Mouse (Mus musculus): Measurements from ENCODE around the gene Tmem258. TPM values are rescaled to one million over a fixed set of nuclear protein-coding genes. Genes with fewer than 3 reads are reported as not detected.

The Tmem258 gene
- total and polyA plus RNA-seq, 2 experiments from 2014 or later: 188 to 368 TPM

DNA sequence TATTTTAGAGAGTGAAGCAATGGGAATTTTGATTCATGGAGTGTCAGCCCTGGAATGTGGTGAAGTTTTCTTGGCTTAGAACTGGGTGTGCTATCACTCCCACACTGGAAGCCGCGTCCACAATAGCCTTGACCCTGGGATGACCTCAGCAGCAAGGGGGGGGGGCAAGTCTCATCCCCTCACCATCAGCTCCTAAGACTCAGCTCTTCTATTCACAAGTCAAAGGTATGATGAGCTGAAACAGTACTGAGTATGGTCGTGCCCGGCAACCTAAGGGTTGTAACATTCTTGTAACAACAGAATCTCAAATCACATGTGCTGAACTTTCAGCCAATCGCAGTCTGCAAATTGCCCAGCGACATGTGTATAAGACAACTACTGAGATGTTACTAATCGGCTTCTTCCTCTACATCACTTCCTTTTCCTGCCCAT lies 26.9 kb upstream of the Tmem258 start:
- H3K36me3 ChIP-seq (replicated peaks; ENCODE audit: control insufficient read depth, insufficient read depth, low read length): no peaks in the 10 kb centered on the region
- 0 out of 2 replicates have a peak, but pooled peaks cover 8% of the 10 kb centered on the region for H3K4me1 ChIP-seq (ENCODE audit: control insufficient read depth, insufficient read depth)
- WGBS: 19% methylated on average over 7 of the region's 7 CpGs
- H3K27me3 ChIP-seq (ENCODE audit: control insufficient read depth, insufficient read depth, low read length): no peaks in the 10 kb centered on the region
- peak; percentile 58 for ATAC-seq (ENCODE audit: insufficient read depth, low read depth)
- H3K4me2 ChIP-seq (ENCODE audit: low read depth, low read length): peak overlapping the region; percentile 22; the same call in 1 of the 2 replicates
- no peak overlapping the region for H3K9ac ChIP-seq (replicated peaks; ENCODE audit: low read depth, low read length)
- H3K4me3 ChIP-seq (ENCODE audit: low read depth, low read length): no peak overlapping the region
- H3K9me3 ChIP-seq (replicated peaks; ENCODE audit: control insufficient read depth, low read length): no peaks in the 10 kb centered on the region
- TF ChIP-seq EP300 (IDR thresholded peaks at IDR 0.05; ENCODE audit: low read depth): no peak
- no peak for TF ChIP-seq CTCF (IDR thresholded peaks at IDR 0.05; ENCODE audit: low read depth)
- DNase-seq (ENCODE audit: low spot score): peak; percentile 64
- H3K27ac ChIP-seq (ENCODE audit: low read depth): 0 out of 2 replicates have a peak overlapping the region, but pooled peaks have one; percentile 7

DNA sequence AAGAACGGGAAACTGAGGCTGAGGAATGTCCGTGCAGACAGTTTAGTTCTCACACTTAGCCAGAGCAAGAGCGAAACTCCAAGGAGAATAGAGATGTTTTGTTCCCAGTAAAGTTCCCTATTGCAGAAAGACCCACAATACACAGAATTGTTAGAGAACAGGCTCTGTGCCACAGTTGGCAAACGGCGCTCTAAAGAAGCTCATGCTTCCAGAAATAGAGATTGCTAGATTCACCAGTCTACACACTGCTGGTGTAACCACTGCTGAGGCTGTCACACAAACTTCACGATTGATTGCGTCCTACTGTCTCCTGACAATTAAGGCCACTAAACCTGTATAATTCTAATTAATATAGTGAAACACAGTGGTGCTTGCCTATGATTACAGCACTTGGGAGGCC lies 22.6 kb upstream of the Tmem258 start:
- TF ChIP-seq CTCF (IDR thresholded peaks at IDR 0.05; ENCODE audit: low read depth) (no peak), EP300 (IDR thresholded peaks at IDR 0.05; ENCODE audit: low read depth) (no peak)
- Histone ChIP-seq H3K9ac (replicated peaks; ENCODE audit: low read depth, low read length) (no peak overlapping the region), H3K4me2 (ENCODE audit: low read depth, low read length) (no peak overlapping the region), H3K4me3 (ENCODE audit: low read depth, low read length) (no peak overlapping the region), H3K27ac (ENCODE audit: low read depth) (no peak overlapping the region; the same call in 1 of the 2 replicates), H3K9me3 (replicated peaks; ENCODE audit: control insufficient read depth, low read length) (no peaks in the 10 kb centered on the region), H3K4me1 (ENCODE audit: control insufficient read depth, insufficient read depth) (0 out of 2 replicates have a peak, but pooled peaks cover 18% of the 10 kb centered on the region), H3K27me3 (ENCODE audit: control insufficient read depth, insufficient read depth, low read length) (no peaks in the 10 kb centered on the region), H3K36me3 (replicated peaks; ENCODE audit: control insufficient read depth, insufficient read depth, low read length) (peaks cover 8% of the 10 kb centered on the region)
- 75% methylated on average over 7 of the region's 7 CpGs for WGBS
- no peak for ATAC-seq (ENCODE audit: insufficient read depth, low read depth)
- DNase-seq (ENCODE audit: low spot score): no peak

DNA sequence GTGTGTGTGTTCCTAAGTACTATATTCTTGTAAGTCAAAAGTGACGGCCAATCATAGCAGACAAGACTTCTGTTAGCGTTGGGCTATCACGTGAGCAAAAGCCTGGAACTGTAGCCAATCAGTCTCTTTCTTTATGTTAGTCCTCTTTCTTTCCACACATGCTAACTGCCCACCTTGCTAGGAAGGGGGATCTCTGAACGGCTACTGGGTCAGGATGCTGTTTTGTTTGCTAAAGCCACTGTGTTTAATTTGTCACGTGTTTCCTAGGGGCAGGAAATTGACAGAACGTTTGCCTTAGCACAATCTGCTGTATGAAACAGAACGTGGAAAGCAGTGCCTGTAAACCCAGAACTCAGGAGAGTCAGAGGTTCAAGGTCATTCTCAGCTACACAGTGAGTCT lies 21.7 kb upstream of the Tmem258 start:
- ATAC-seq (ENCODE audit: insufficient read depth, low read depth) (0 out of 2 replicates have a peak, but pooled peaks have one; percentile 8), DNase-seq (ENCODE audit: low spot score) (no peak)
- WGBS: 30% methylated on average over 7 of the region's 7 CpGs
- Histone ChIP-seq H3K4me2 (ENCODE audit: low read depth, low read length) (peak overlapping the region; percentile 74), H3K9ac (replicated peaks; ENCODE audit: low read depth, low read length) (no peak overlapping the region), H3K27me3 (ENCODE audit: control insufficient read depth, insufficient read depth, low read length) (no peaks in the 10 kb centered on the region), H3K9me3 (replicated peaks; ENCODE audit: control insufficient read depth, low read length) (no peaks in the 10 kb centered on the region), H3K27ac (ENCODE audit: low read depth) (peak overlapping the region; percentile 66), H3K4me3 (ENCODE audit: low read depth, low read length) (peak overlapping the region; percentile 67), H3K4me1 (ENCODE audit: control insufficient read depth, insufficient read depth) (0 out of 2 replicates have a peak, but pooled peaks cover 13% of the 10 kb centered on the region), H3K36me3 (replicated peaks; ENCODE audit: control insufficient read depth, insufficient read depth, low read length) (peaks cover 17% of the 10 kb centered on the region)
- TF ChIP-seq CTCF (IDR thresholded peaks at IDR 0.05; ENCODE audit: low read depth) (no peak), EP300 (IDR thresholded peaks at IDR 0.05; ENCODE audit: low read depth) (no peak)

DNA sequence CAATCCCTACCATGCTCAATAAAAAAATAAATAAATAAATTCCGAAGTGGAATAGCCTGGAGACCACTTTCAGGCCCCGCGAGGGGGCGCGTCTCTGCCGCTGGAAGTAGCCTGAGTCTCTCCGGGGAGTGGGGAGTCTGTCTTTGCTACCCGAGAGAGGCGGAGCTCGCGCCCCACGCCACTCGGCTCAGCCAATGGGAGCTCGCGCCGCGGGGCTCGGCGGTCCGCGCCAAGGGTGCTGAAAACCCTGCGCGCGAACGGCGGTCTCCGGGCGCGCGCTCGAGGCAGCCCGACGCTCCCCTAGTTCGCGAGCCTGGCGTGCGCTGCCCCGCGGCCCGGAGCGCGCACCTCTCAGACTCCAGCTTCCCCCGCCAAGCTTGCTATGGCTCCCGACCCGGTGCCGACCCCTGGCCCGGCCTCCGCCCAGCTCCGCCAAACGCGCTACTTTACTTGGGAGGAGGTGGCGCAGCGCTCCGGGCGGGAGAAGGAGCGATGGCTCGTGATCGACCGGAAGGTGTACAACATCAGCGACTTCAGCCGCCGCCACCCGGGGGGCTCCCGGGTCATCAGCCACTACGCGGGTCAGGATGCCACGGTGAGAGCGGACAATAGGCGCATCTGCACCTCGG lies 21.0 kb upstream of the Tmem258 start, which contains the start of gene Fads1:
Fads1 (plus strand) TSS at position 219 of the 629 bp plus-strand sequence.
- H3K9me3 ChIP-seq (replicated peaks; ENCODE audit: control insufficient read depth, low read length): no peaks in the 10 kb centered on the region
- peak within 1 kb of the TSS; percentile 82 for H3K27ac ChIP-seq (ENCODE audit: low read depth)
- peak within 1 kb of the TSS; percentile 74 for H3K4me2 ChIP-seq (ENCODE audit: low read depth, low read length)
- peak within 1 kb of the TSS; percentile 61 for H3K9ac ChIP-seq (replicated peaks; ENCODE audit: low read depth, low read length)
- 0 out of 2 replicates have a peak, but pooled peaks cover 10% of the 10 kb centered on the region for H3K4me1 ChIP-seq (ENCODE audit: control insufficient read depth, insufficient read depth)
- peaks cover 24% of the 10 kb centered on the region for H3K36me3 ChIP-seq (replicated peaks; ENCODE audit: control insufficient read depth, insufficient read depth, low read length)
- no peaks in the 10 kb centered on the region for H3K27me3 ChIP-seq (ENCODE audit: control insufficient read depth, insufficient read depth, low read length)
- ATAC-seq (ENCODE audit: insufficient read depth, low read depth) (peak; percentile 96), DNase-seq (ENCODE audit: low spot score) (peak; percentile 94)
- peak within 1 kb of the TSS; percentile 67 for H3K4me3 ChIP-seq (ENCODE audit: low read depth, low read length)
- WGBS: under 1% methylated on average over 64 of the region's 70 CpGs
- TF ChIP-seq EP300 (IDR thresholded peaks at IDR 0.05; ENCODE audit: low read depth) (no peak), CTCF (IDR thresholded peaks at IDR 0.05; ENCODE audit: low read depth) (peak; percentile 54)

DNA sequence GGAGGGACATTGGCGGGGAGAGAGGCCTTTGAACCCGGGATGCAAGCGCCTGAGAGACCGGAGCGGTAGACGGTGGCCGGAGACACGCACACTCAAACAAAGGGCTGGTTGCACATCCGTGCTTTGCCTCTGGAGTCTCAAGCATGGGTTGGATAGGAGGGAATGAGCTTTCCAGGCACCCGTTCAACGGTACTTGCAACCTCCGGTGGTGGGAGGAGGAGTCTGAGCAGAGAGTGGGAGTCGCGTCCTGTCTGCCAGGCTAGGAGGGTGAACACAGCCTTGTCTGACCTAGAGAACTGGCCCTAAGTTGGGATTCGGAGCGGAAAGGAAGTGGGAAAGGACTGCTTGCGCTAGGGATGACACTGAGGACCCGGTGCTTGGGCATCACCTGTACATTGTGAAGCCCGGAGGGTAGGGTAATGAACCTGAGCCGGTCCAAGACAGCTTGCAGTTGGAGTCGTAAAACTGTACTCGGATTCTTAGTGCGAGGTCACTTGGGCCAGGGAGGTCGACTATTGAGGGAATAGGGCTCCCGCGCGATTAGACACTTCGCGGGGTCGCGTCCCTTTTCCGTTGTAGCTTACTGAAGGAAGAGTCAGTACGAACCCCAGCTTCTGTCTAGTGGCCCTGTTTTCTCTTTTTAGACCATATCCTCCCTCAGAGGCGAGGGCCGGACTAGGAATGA lies 20.4 kb upstream of the Tmem258 start:
- H3K36me3 ChIP-seq (replicated peaks; ENCODE audit: control insufficient read depth, insufficient read depth, low read length): peaks cover 30% of the 10 kb centered on the region
- peak overlapping the region; percentile 61 for H3K9ac ChIP-seq (replicated peaks; ENCODE audit: low read depth, low read length)
- peak overlapping the region; percentile 82 for H3K27ac ChIP-seq (ENCODE audit: low read depth)
- no peak for TF ChIP-seq CTCF (IDR thresholded peaks at IDR 0.05; ENCODE audit: low read depth)
- TF ChIP-seq EP300 (IDR thresholded peaks at IDR 0.05; ENCODE audit: low read depth): no peak
- no peaks in the 10 kb centered on the region for H3K9me3 ChIP-seq (replicated peaks; ENCODE audit: control insufficient read depth, low read length)
- 3% methylated on average over 35 of the region's 35 CpGs for WGBS
- 0 out of 2 replicates have a peak, but pooled peaks cover 10% of the 10 kb centered on the region for H3K4me1 ChIP-seq (ENCODE audit: control insufficient read depth, insufficient read depth)
- peak; percentile 70 for ATAC-seq (ENCODE audit: insufficient read depth, low read depth)
- H3K4me3 ChIP-seq (ENCODE audit: low read depth, low read length): peak overlapping the region; percentile 67
- peak overlapping the region; percentile 74 for H3K4me2 ChIP-seq (ENCODE audit: low read depth, low read length)
- peak; percentile 83 for DNase-seq (ENCODE audit: low spot score)
- H3K27me3 ChIP-seq (ENCODE audit: control insufficient read depth, insufficient read depth, low read length): no peaks in the 10 kb centered on the region
